Mouse (Mus musculus): ENCODE measurements around the gene Arhgdig. TPM values are rescaled to one million over a fixed set of nuclear protein-coding genes. Genes with fewer than 3 reads are reported as not detected.
"Not testable (repeated sequence)": the region's sequence is repeated elsewhere in the genome, so short reads cannot be mapped to it uniquely, and the experiment has no call there.

Gene Arhgdig
- polyA plus RNA-seq, 1 experiment from 2014 or later: 36.6 TPM

GRCm38 (mm10) chr17:26178611-26179010, 29.0 kb downstream of the Arhgdig start:
- no peak overlapping the region for H3K4me2 ChIP-seq (replicated peaks)
- H3K4me3 ChIP-seq (replicated peaks): no peak overlapping the region
- no peaks in the 10 kb centered on the region for H3K27me3 ChIP-seq
- H3K36me3 ChIP-seq: peaks cover 53% of the 10 kb centered on the region
- no peak overlapping the region for H3K9ac ChIP-seq
- no peaks in the 10 kb centered on the region for H3K4me1 ChIP-seq
- H3K9me3 ChIP-seq (replicated peaks): no peaks in the 10 kb centered on the region
- no peak overlapping the region for H3K27ac ChIP-seq (replicated peaks)
- ATAC-seq (ENCODE audit: insufficient number of reproducible peaks, low FRiP score, low TSS enrichment, low read depth): no peak

- not testable (repeated sequence) for ATAC-seq (ENCODE audit: insufficient number of reproducible peaks, low FRiP score, low TSS enrichment, low read depth); H3K27ac ChIP-seq (replicated peaks); H3K9me3 ChIP-seq (replicated peaks); H3K4me1 ChIP-seq; H3K9ac ChIP-seq; H3K4me3 ChIP-seq (replicated peaks); H3K4me2 ChIP-seq (replicated peaks); H3K27me3 ChIP-seq
- WGBS: 75% methylated on average over 2 of the region's 2 CpGs
- H3K36me3 ChIP-seq: peaks cover 38% of the 10 kb centered on the region
Measured at GRCm38 (mm10) chr17:26175248-26175647, 32.3 kb downstream of the Arhgdig start.

DNA sequence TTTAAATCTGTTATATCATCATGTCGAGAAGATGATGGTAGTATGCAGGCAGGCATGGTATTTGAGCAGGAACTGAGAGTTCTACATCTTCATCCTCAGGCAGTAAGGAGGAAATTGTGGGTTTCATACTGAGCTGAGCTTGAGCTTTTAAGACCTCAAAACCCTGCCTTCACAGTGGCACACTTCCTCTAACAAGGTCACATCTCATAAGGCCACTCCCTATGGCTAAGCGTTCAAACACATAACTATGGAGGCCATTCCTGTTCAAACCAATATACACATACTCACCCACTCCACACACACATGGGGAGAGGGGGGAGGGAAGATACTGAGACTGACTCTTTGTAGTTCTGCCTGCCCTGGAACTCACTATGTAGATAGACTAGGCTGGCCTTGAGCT, 39.5 kb downstream of the Arhgdig start:
- H3K4me1 ChIP-seq: 0 out of 2 replicates have a peak, but pooled peaks cover 2% of the 10 kb centered on the region
- no peak overlapping the region for H3K27ac ChIP-seq (replicated peaks)
- no peaks in the 10 kb centered on the region for H3K9me3 ChIP-seq (replicated peaks)

DNA sequence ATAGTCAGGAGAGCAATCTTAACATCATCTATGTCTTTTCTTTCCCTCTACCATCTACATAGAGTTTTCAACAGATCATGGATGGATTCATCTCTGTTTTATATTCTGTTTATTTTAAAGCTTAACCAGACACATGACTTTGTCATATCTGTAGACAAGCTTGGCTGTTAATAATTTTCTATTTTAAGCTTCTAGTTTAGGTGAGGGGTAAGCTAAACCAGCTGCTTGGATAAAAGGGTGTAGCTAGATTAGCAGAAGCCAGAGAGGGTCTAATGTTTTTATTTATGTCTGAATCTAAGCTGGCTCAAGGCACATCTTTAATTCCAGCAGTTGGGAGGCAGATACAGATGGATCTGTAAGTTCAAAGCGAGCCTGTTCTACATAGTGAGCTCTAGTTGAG, 44.9 kb downstream of the Arhgdig start:
- no peak for ATAC-seq (ENCODE audit: insufficient number of reproducible peaks, low FRiP score, low TSS enrichment, low read depth)
- H3K9ac ChIP-seq: no peak overlapping the region
- no peaks in the 10 kb centered on the region for H3K36me3 ChIP-seq
- H3K9me3 ChIP-seq (replicated peaks): no peaks in the 10 kb centered on the region
- WGBS: 94% methylated on average over 1 of the region's 1 CpGs
- no peaks in the 10 kb centered on the region for H3K27me3 ChIP-seq
- H3K27ac ChIP-seq (replicated peaks): no peak overlapping the region
- no peak overlapping the region for H3K4me2 ChIP-seq (replicated peaks)
- H3K4me3 ChIP-seq (replicated peaks): no peak overlapping the region
- H3K4me1 ChIP-seq: 0 out of 2 replicates have a peak, but pooled peaks cover 2% of the 10 kb centered on the region

More for the DNA sequence above, 39.5 kb downstream of the Arhgdig start:
- Histone ChIP-seq H3K9ac (no peak overlapping the region), H3K4me3 (replicated peaks) (no peak overlapping the region), H3K27me3 (no peaks in the 10 kb centered on the region), H3K36me3 (peaks cover under 1% of the 10 kb centered on the region; the same call in 1 of the 2 replicates), H3K4me2 (replicated peaks) (no peak overlapping the region)
- ATAC-seq (ENCODE audit: insufficient number of reproducible peaks, low FRiP score, low TSS enrichment, low read depth): no peak
- 84% methylated on average over 2 of the region's 2 CpGs for WGBS

DNA sequence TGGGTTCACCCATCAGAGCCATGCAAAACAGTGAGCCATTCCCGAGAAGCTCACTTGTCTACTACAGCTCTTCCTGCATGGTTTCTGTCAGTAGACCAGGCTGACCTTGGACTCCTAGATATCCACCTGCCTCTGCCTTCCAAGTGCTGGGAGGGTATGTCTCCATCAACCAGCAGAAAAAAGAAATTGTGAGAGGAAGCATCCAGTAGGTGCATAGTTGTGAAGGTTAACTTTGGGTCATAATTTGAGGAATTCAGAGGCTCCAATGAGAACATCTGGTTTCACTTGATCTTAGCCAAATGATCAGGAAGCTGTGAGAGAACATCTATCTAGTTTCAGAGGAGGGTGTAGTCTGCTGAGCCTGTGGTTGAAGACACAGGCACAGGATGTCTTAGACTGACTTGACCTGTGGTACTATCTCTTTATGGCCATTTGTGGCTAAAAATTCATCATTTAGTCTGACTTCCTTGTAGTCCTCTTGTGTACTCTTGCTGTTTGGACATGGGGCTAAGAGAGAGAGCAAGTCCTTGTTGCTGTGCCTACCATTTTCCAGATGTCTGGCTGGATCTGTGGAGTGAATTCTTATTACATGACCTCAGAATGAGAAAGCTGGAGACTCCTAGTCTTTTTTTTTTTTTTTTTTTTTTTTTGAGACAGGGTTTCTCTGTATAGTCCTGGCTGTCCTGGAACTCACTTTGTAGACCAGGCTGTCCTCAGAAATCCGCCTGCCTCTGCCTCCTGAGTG, 55.5 kb downstream of the Arhgdig start:
- WGBS: 96% methylated on average over 2 of the region's 2 CpGs
- Histone ChIP-seq H3K4me2 (replicated peaks) (no peak overlapping the region), H3K4me1 (no peaks in the 10 kb centered on the region), H3K36me3 (peaks cover 62% of the 10 kb centered on the region), H3K27me3 (no peaks in the 10 kb centered on the region), H3K9ac (no peak overlapping the region), H3K4me3 (replicated peaks) (no peak overlapping the region), H3K27ac (replicated peaks) (no peak overlapping the region), H3K9me3 (replicated peaks) (peaks cover 7% of the 10 kb centered on the region; the same call in 1 of the 2 replicates)
- ATAC-seq (ENCODE audit: insufficient number of reproducible peaks, low FRiP score, low TSS enrichment, low read depth): no peak

Other genes with a start within 250 kb of the Arhgdig start
- 24.5 and 29.8 TPM in 2 replicates for gene Capn15, start 222.0 kb downstream of the Arhgdig start, polyA plus RNA-seq (2015; fragmentation: Nextera tagmentation; extraction: Ambion mirVana)
- gene Rab11fip3, start 138.2 kb downstream of the Arhgdig start, polyA plus RNA-seq (2015; fragmentation: Nextera tagmentation; extraction: Ambion mirVana): 18.3 and 19.6 TPM in 2 replicates
- gene Decr2, start 117.4 kb downstream of the Arhgdig start, polyA plus RNA-seq (2015; fragmentation: Nextera tagmentation; extraction: Ambion mirVana): 39.7 and 42.6 TPM in 2 replicates
- gene Nme4, start 112.2 kb downstream of the Arhgdig start, polyA plus RNA-seq (2015; fragmentation: Nextera tagmentation; extraction: Ambion mirVana): 87.1 and 98.8 TPM in 2 replicates
- 2.9 and 3.5 TPM in 2 replicates for gene Tmem8, start 94.5 kb downstream of the Arhgdig start, polyA plus RNA-seq (2015; fragmentation: Nextera tagmentation; extraction: Ambion mirVana)
- gene Mrpl28, start 84.3 kb downstream of the Arhgdig start, polyA plus RNA-seq (2015; fragmentation: Nextera tagmentation; extraction: Ambion mirVana): 190 and 191 TPM in 2 replicates
- 12.7 and 15.8 TPM in 2 replicates for gene Axin1, start 69.1 kb downstream of the Arhgdig start, polyA plus RNA-seq (2015; fragmentation: Nextera tagmentation; extraction: Ambion mirVana)
- gene Pdia2, start 8.7 kb downstream of the Arhgdig start, polyA plus RNA-seq (2015; fragmentation: Nextera tagmentation; extraction: Ambion mirVana): 0.67 and 0.88 TPM in 2 replicates
- gene Rgs11, start 4.8 kb downstream of the Arhgdig start, polyA plus RNA-seq (2015; fragmentation: Nextera tagmentation; extraction: Ambion mirVana): 14.8 and 19.8 TPM in 2 replicates
- gene Fam234a, start 36.5 kb upstream of the Arhgdig start, polyA plus RNA-seq (2015; fragmentation: Nextera tagmentation; extraction: Ambion mirVana): 50.8 and 56.2 TPM in 2 replicates
- gene Luc7l, start 45.1 kb upstream of the Arhgdig start, polyA plus RNA-seq (2015; fragmentation: Nextera tagmentation; extraction: Ambion mirVana): 99.6 and 111 TPM in 2 replicates
- 1.2 and 1.3 TPM in 2 replicates for gene Neurl1b, start 207.0 kb upstream of the Arhgdig start, polyA plus RNA-seq (2015; fragmentation: Nextera tagmentation; extraction: Ambion mirVana)